Mouse (Mus musculus) cerebellum, adult 2 months (tissue): ENCODE results near the gene Mrm3. TPM values are rescaled to one million over a fixed set of nuclear protein-coding genes. Genes with fewer than 3 reads are reported as not detected.

Experiments
- DNase-seq, 2 experiments: peaks; one replicate each; pipeline ENCODE4 v3.0.0; 2021
- H3K27ac ChIP-seq: fragments of 200-500 bp; 2 replicates; pipeline ENCODE4 v1.5.1; 2012; ENCODE audit warnings: low read length, control low read depth, inconsistent platforms; ENCODE audit not compliant: insufficient read depth
- H3K27me3 ChIP-seq: fragments of 200-500 bp; 2 replicates; pipeline ENCODE4 v1.6.1; 2012; ENCODE audit warnings: inconsistent platforms, mild to moderate bottlenecking, low read length, moderate library complexity; ENCODE audit not compliant: control insufficient read depth, insufficient read depth
- H3K4me1 ChIP-seq: fragments of 200-500 bp; 2 replicates; pipeline ENCODE4 v1.6.1; 2011; ENCODE audit warnings: low read length; ENCODE audit not compliant: control insufficient read depth, insufficient read depth
- H3K4me3 ChIP-seq: fragments of 200-500 bp; replicated peaks from 2 replicates; pipeline ENCODE3; 2011; ENCODE audit warnings: mild to moderate bottlenecking, low read depth, low read length, control low read depth; ENCODE audit not compliant: insufficient read depth
- CTCF ChIP-seq: fragments of 200-500 bp; IDR thresholded peaks from 2 replicates; pipeline ENCODE4 v1.5.1; 2011; ENCODE audit warnings: low read depth, mild to moderate bottlenecking, control low read depth, low read length, moderate library complexity, borderline replicate concordance; ENCODE audit not compliant: insufficient read depth
- POLR2A ChIP-seq: fragments of 200-500 bp; IDR thresholded peaks from 2 replicates; pipeline ENCODE4 v1.6.1; 2011; ENCODE audit warnings: low read length, control low read depth, borderline replicate concordance; ENCODE audit not compliant: insufficient read depth
- WGBS: fragments of 180-500 bp; shearing (Covaris S2); methylation state at CpG from one replicate; pipeline ENCODE4 v1.1.7; 2018; 5-methylcytosine and 5-hydroxymethylcytosine counted together
- polyA plus RNA-seq: library from polyadenylated mRNA; depleted of rRNA; stranded (reverse); fragments of >200 nt; gene quantifications from 2 replicates; pipeline ENCODE4 v1.2.3, GENCODE M21; 2012

The Mrm3 gene
- polyA plus RNA-seq, 1 experiment: 19.9 TPM

DNA sequence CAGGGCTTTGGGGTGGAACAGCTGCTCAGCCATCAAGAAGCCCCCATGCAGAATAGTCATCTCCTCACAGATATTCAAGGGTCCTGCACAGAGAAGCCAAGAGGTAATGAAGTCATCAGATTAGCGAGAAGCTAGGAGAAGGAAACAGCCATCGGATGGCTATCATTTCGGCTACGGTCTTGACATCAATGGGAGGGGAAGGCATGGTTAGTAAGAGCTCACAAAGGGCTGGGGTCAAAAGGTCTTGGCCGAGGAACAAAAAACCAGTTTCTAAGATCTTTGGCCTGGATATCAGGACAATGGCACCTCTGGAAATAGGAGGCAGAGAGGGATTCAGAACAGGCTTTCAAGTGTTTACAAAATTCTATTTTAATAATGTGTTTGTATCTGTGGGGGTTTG is 29.7 kb upstream of the Mrm3 start:
- WGBS: 34% methylated on average over 5 of the region's 5 CpGs

DNA sequence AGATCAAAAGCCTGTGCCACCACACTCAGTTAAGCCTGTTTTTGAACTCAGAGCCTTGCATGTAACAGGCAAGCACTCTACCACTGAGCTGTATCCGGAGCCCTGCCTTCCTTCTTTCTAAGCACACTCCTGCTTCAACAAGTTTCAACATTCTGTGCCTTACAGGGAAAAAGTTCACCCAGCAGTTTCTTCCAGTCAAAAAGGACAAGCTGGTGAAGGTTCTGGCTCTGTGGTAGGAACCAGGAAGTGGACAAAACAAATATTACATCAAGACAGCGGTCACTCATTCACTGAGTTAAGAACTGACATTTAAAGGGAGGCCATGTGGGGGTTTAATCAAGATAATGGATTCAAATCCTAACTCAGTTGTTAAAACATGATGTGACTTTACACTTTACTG is 28.5 kb upstream of the Mrm3 start:
- TF ChIP-seq CTCF (no peak), POLR2A (no peak)
- Histone ChIP-seq H3K27me3 (no peaks in the 10 kb centered on the region), H3K4me1 (peaks cover 12% of the 10 kb centered on the region), H3K27ac (no peak overlapping the region), H3K4me3 (no peak overlapping the region)
- WGBS: 95% methylated on average over 2 of the region's 2 CpGs
- DNase-seq: no peak

More for the DNA sequence above, 29.7 kb upstream of the Mrm3 start:
- no peak for TF ChIP-seq POLR2A
- TF ChIP-seq CTCF: no peak
- Histone ChIP-seq H3K4me1 (peaks cover 14% of the 10 kb centered on the region), H3K4me3 (no peak overlapping the region), H3K27me3 (no peaks in the 10 kb centered on the region), H3K27ac (no peak overlapping the region)
- DNase-seq: no peak

DNA sequence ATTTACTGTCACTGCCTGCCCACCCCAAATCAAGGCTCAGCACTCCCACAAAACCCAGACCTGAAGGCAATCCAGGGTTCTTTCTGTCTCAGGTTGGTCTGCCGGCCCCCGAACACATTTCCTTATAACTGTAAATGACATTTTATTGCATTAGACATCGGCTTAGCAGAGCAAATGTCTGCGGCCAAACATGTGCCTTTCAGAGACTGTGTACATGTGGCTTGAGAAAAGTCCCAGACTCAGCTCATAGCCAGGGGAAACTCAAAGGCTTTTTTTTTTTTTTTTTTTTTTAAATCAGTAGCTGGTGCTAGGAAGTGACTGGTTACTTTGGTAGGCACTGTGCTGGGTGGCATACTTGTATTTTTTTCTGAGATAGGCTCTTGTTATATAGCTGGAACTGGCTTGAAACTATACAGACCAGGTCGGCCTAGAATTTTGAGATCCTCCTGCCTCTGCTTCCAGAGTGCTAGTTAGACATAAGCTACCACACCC is 27.4 kb upstream of the Mrm3 start:
- WGBS: 93% methylated on average over 5 of the region's 5 CpGs
- DNase-seq: no peak
- H3K27ac ChIP-seq: no peak overlapping the region
- H3K4me3 ChIP-seq: no peak overlapping the region
- no peaks in the 10 kb centered on the region for H3K27me3 ChIP-seq
- TF ChIP-seq CTCF (no peak), POLR2A (no peak)
- peaks cover 12% of the 10 kb centered on the region for H3K4me1 ChIP-seq

DNA sequence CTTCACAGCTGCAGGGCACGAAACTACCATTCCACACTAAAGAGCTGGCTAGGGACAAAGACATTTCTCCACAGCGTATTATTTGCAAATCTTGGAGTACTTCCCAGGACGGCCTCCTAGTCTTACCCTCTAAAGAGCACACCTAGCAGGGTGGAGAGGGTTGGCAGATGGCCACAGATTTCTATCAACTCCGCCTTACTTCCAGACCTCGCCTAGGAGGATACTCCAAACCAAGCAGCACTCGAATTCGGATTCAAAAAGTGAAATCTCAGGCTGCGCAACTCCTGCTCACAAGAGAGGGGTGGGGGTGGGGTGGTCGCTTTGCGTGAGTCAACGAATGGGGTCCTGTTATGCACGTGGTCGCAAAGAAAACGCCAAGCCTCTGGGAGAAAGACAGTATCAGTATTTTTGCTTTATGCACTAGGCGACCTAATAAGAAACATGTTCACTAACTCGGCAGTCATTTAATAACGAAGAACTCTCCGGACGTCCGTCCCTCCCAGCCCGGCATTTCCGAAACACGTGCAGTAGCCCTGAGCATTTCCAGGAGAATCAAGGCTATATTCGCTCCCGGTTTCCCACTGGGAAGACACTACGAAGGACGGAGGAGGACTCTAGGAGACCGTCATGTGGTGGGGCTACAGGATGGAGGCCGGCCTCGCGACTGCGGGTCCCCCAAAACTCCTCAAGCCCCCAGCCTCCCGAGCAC is 26.7 kb upstream of the Mrm3 start:
- DNase-seq: peak; percentile 38 to 47
- H3K4me1 ChIP-seq: peaks cover 8% of the 10 kb centered on the region
- H3K27me3 ChIP-seq: no peaks in the 10 kb centered on the region
- WGBS: 2% methylated on average over 33 of the region's 33 CpGs
- peak overlapping the region; percentile 72 for H3K4me3 ChIP-seq
- H3K27ac ChIP-seq: peak overlapping the region; percentile 32
- no peak for TF ChIP-seq POLR2A
- no peak for TF ChIP-seq CTCF

DNA sequence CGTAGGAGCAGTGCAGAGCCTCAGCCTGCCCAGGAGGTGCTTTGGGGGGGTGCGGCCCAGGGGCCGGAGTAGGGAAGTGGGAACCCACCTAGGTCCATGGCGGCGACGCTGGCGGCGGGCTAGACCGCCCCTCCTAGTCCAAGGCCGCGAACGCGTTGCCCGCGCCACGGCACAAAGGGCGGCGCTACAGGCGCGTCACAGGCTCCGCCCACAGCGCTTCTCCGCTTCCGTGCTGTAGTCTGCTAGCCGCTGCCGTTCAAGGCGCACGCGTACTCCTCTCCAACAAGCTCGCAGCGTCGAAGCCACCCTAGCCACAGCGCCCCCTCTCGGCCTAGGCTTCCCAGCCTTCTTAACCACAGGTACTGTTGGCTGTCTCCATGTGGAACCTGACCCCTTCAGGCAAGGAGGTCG is 26.1 kb upstream of the Mrm3 start, which contains the start of the genes Dbil5 and Gemin4:
Gene Dbil5, plus strand, starts transcription at position 219 of the 411 bp plus-strand sequence.
Gene Gemin4, minus strand, starts transcription at position 275 of the 411 bp plus-strand sequence.
- Histone ChIP-seq H3K27ac (peak within 1 kb of the TSS; percentile 32), H3K4me1 (0 out of 2 replicates have a peak, but pooled peaks cover 4% of the 10 kb centered on the region), H3K4me3 (peak within 1 kb of the TSS; percentile 72), H3K27me3 (no peaks in the 10 kb centered on the region)
- WGBS: under 1% methylated on average over 35 of the region's 35 CpGs
- TF ChIP-seq CTCF (peak; percentile 95), POLR2A (peak; percentile 84)
- DNase-seq: peak; percentile 96 to 97

DNA sequence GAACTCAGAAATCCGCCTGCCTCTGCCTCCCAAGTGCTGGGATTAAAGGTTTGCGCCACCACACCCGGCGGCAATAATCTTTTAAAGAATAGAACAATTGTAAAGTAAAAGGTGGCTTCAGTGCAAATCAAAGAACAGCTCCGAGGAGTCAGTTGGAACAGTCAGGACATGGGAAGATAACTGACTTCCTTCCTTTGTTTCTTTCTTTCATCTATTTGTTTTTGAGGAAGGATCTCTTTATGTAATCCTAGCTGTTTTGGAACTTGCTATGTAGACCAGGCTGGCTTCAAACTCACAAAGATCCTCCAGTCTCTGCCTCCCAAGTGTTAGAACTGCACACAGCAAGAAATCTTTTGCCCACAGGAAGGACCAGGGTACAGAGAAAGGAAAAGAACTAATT is 18.9 kb upstream of the Mrm3 start:
- no peaks in the 10 kb centered on the region for H3K4me1 ChIP-seq
- no peak for TF ChIP-seq CTCF
- TF ChIP-seq POLR2A: no peak
- 98% methylated on average over 5 of the region's 5 CpGs for WGBS
- H3K27me3 ChIP-seq: no peaks in the 10 kb centered on the region
- no peak overlapping the region for H3K4me3 ChIP-seq
- DNase-seq: no peak
- H3K27ac ChIP-seq: no peak overlapping the region

DNA sequence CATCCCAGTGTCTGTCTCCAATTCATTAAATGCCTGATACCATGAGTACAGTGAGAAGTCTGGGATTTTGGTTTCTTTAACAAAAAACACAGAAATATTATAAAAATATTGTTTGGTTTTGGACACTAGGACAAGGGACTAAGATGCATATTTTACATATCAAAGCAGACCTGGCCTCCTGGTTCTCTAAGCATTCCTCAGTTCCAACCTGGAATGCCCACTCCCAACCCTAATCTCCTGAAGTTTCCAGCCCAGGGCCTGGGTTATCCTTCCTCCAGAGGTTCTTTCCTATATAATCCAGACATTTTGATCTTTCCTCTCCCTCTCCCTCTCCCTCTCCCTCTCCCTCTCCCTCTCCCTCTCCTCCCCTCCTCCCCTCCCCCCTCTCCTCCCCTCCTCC is 18.5 kb upstream of the Mrm3 start:
- no peaks in the 10 kb centered on the region for H3K27me3 ChIP-seq
- no peak overlapping the region for H3K4me3 ChIP-seq
- no peaks in the 10 kb centered on the region for H3K4me1 ChIP-seq
- TF ChIP-seq CTCF: no peak
- TF ChIP-seq POLR2A: no peak
- no peak overlapping the region for H3K27ac ChIP-seq
- DNase-seq: no peak

DNA sequence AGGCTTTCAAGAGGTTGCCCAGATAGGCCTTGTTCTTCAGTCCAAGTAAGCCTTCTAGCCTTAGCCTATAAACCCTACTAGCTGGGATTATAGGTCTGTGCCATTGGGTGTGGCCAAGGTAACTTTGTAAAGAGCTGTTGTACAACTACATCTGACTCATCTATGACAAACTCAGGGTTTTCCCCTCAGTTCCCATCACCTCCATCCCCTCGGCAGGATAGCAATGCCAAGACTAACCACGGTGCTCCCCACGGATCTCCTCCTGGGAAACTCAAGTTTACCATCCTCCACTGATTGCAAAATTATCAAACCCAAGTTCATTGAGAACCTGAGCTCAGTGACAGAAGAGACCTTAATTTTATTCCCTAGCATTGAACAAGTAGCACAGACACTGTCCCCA is 7.4 kb upstream of the Mrm3 start:
- H3K27ac ChIP-seq: no peak overlapping the region
- no peak for DNase-seq
- 96% methylated on average over 3 of the region's 3 CpGs for WGBS
- H3K4me3 ChIP-seq: no peak overlapping the region
- TF ChIP-seq CTCF (no peak), POLR2A (no peak)
- H3K4me1 ChIP-seq: no peaks in the 10 kb centered on the region
- H3K27me3 ChIP-seq: no peaks in the 10 kb centered on the region
